Mouse (Mus musculus) ES-Bruce4 (cell line): ENCODE data around the gene Cib4.

Experiments
- CTCF ChIP-seq: IDR thresholded peaks from one replicate; pipeline ENCODE4 v1.8.1; 2011; ENCODE audit warnings: low read depth, low read length
- EP300 ChIP-seq: IDR thresholded peaks from 2 replicates; pipeline ENCODE4 v1.6.1; 2011; ENCODE audit warnings: low read depth, low read length; ENCODE audit not compliant: insufficient read depth
- POLR2A ChIP-seq: IDR thresholded peaks from one replicate; pipeline ENCODE4 v1.8.1; 2011; ENCODE audit warnings: low read length; ENCODE audit not compliant: insufficient read depth

DNA sequence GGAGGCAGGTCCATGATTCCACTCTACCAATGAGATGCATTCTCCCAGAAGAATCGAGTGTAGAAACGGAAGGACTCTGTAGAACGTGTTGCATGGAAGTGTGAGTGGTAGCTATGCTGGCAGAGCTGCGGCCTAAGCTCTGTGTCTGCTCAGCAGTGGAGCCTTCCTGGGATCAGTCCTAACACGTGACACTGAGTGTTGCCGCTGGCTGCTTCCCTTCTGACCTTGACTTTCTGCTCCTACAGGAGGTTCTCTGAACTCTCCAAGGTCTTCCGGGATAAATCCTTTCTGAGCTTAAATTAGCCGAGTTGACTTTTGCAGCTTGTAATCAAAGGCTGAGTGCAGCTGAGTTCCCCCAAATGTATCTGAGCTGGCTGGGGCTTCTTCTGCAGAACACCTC, 28.7 kb upstream of the Cib4 start:
- no peak for TF ChIP-seq POLR2A
- no peak for TF ChIP-seq CTCF
- TF ChIP-seq EP300, result no peak
